Mouse (Mus musculus): ENCODE results near the gene Acbd4.

DNA sequence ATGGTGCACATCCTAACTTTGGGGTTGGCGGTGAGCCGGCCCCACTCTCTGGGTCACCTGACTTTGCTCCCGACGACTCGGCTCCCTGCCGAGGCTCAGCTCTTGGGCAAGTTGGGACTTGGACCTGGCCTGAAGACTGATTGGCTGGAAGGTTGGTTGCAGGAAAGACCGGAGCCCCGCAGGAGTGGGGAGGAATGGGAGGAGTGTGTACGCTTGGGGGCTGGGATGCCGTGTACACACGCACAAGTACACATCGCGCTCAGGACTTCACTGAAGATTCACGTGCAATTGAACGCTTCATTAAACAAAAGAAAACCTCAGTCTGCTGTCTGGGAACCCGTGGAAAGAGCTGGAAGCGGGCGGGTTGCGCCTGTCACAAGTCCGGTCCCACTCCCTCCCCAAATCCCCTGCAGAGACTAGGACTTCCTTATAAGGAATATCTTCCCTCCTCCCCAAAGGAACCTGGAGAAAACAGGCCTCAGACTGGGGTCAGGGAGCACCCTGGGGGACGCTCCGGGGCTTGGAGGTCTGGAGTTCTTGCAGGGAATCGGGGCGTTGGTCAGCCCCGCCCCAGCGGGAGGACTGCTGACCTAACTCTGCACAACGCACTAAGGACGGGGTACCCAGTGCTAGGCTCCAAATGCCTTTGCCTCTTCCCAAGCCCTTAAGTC, 10.5 kb downstream of the Acbd4 start:
- no peak for TF ChIP-seq CTCF (IDR thresholded peaks at IDR 0.05; ENCODE audit: borderline replicate concordance, extremely low read depth, insufficient read depth, insufficient read length)
- no peak for TF ChIP-seq POLR2A (IDR thresholded peaks at IDR 0.05; ENCODE audit: borderline replicate concordance, extremely low read depth, insufficient read depth, insufficient read length, poor library complexity, severe bottlenecking)
